Mouse (Mus musculus) heart, postnatal 0 days (tissue): ENCODE measurements around the gene Rbms1. TPM values are rescaled to one million over a fixed set of nuclear protein-coding genes. Genes with fewer than 3 reads are reported as not detected.

ENCODE experiments used
- ATAC-seq: fragments of 200-750 bp; cut with Nextera tagmentation; 2 replicates; pipeline ENCODE4 v1.8.0; 2017; ENCODE audit warnings: low read depth, moderate number of reproducible peaks, moderate library complexity; ENCODE audit not compliant: insufficient read depth
- DNase-seq: peaks from one replicate; pipeline ENCODE4 v3.0.0-alpha.2; 2016; ENCODE audit warnings: low spot score
- H3K27ac ChIP-seq: fragments of 300-500 bp; sonication (generic); 2 replicates; pipeline ENCODE4 v1.5.1; 2014; ENCODE audit warnings: low read depth, mild to moderate bottlenecking
- H3K27me3 ChIP-seq: fragments of 300-500 bp; sonication (generic); 2 replicates; pipeline ENCODE4 v1.6.1; 2014; ENCODE audit warnings: low read length, mixed read lengths; ENCODE audit not compliant: control insufficient read depth, insufficient read depth
- H3K36me3 ChIP-seq: fragments of 300-500 bp; sonication (generic); replicated peaks from 2 replicates; pipeline ENCODE4 v1.6.1; 2014; ENCODE audit warnings: low read length, mixed read lengths; ENCODE audit not compliant: control insufficient read depth, insufficient read depth
- H3K4me1 ChIP-seq: fragments of 300-500 bp; sonication (generic); 2 replicates; pipeline ENCODE4 v1.6.1; 2014; ENCODE audit warnings: antibody characterized with exemption; ENCODE audit not compliant: control insufficient read depth, insufficient read depth
- H3K4me2 ChIP-seq: fragments of 300-500 bp; sonication (generic); 2 replicates; pipeline ENCODE4 v1.6.1; 2014; ENCODE audit warnings: low read depth, mild to moderate bottlenecking, low read length, moderate library complexity
- H3K4me3 ChIP-seq: fragments of 300-500 bp; sonication (generic); 2 replicates; pipeline ENCODE4 v1.5.1; 2014; ENCODE audit warnings: low read depth, low read length
- H3K9ac ChIP-seq: fragments of 300-500 bp; sonication (generic); replicated peaks from 2 replicates; pipeline ENCODE4 v1.6.1; 2014; ENCODE audit warnings: low read depth, low read length, mixed read lengths
- H3K9me3 ChIP-seq: fragments of 300-500 bp; sonication (generic); replicated peaks from 2 replicates; pipeline ENCODE4 v1.6.1; 2016; ENCODE audit warnings: low read length; ENCODE audit not compliant: control insufficient read depth
- CTCF ChIP-seq: IDR thresholded peaks from 2 replicates; pipeline ENCODE4 v1.5.1; 2016; ENCODE audit warnings: antibody characterized with exemption, control low read depth, low read depth
- EP300 ChIP-seq: IDR thresholded peaks from 2 replicates; pipeline ENCODE4 v1.6.1; 2016; ENCODE audit warnings: antibody characterized with exemption, low read depth
- WGBS: fragments of 180-500 bp; shearing (Covaris S2); extraction: QIAGEN DNeasy Blood & Tissue Kit; methylation state at CpG from one replicate; pipeline ENCODE4 v1.1.7; 2014; 5-methylcytosine and 5-hydroxymethylcytosine counted together
- polyA plus RNA-seq: library from polyadenylated mRNA; unstranded; fragments of >200 nt; fragmentation: Nextera tagmentation; extraction: Ambion mirVana; gene quantifications from 2 replicates; pipeline ENCODE4 v1.2.1, GENCODE M21; 2015
- total RNA-seq: library from RNA; depleted of rRNA; stranded (reverse); fragments of >200 nt; gene quantifications from 2 replicates; pipeline ENCODE4 v1.2.3, GENCODE M21; 2014; ENCODE audit warnings: low replicate concordance

Gene Rbms1
- total and polyA plus RNA-seq, 2 experiments from 2014 or later, result 52.8 to 56.2 TPM

DNA sequence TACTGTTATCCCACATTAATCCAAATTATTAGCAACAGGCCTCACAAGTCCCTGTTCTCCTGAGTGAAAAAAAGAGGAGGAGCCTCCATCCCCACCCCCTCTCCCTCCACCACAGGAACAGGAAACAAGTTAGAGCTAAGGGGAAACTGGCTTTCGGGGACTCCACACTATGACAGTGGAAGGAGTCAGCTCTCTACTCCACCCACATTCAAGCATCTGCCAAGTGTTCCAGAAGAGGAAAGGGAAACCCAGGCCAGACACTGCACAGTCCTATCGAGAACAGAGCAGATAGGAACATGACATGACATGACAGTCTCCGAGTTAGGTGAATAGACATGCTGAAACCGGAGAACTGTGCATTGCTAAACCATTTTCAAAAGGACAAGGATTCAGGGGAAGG lies 108.0 kb downstream of the Rbms1 start:
- 1% methylated on average over 4 of the region's 4 CpGs for WGBS
- Histone ChIP-seq H3K9ac (no peak overlapping the region), H3K9me3 (peaks cover 5% of the 10 kb centered on the region; the same call in 1 of the 2 replicates), H3K27me3 (no peaks in the 10 kb centered on the region), H3K27ac (peak overlapping the region; percentile 58), H3K4me2 (peak overlapping the region; percentile 40), H3K36me3 (peaks cover 19% of the 10 kb centered on the region), H3K4me3 (no peak overlapping the region), H3K4me1 (peaks cover 20% of the 10 kb centered on the region)
- TF ChIP-seq CTCF (no peak), EP300 (no peak)
- ATAC-seq (peak; percentile 94), DNase-seq (peak; percentile 86)

- 71% methylated on average over 3 of the region's 3 CpGs for WGBS
- peaks cover 29% of the 10 kb centered on the region for H3K4me1 ChIP-seq
- ATAC-seq (no peak), DNase-seq (no peak)
- no peak overlapping the region for H3K4me2 ChIP-seq
- no peaks in the 10 kb centered on the region for H3K36me3 ChIP-seq
- TF ChIP-seq EP300 (no peak), CTCF (no peak)
- H3K27ac ChIP-seq, result no peak overlapping the region
- H3K9me3 ChIP-seq, result no peaks in the 10 kb centered on the region
- H3K4me3 ChIP-seq, result no peak overlapping the region
- no peak overlapping the region for H3K9ac ChIP-seq
- H3K27me3 ChIP-seq, result no peaks in the 10 kb centered on the region
These were observed 111.1 kb downstream of the Rbms1 start for GRCm38 (mm10) chr2:60851898-60852297.

- 80% methylated on average over 14 of the region's 14 CpGs for WGBS
- ATAC-seq, result no peak
- Histone ChIP-seq H3K4me3 (no peak overlapping the region), H3K4me1 (peaks cover 29% of the 10 kb centered on the region), H3K36me3 (no peaks in the 10 kb centered on the region), H3K27me3 (no peaks in the 10 kb centered on the region), H3K27ac (no peak overlapping the region), H3K9ac (no peak overlapping the region), H3K9me3 (no peaks in the 10 kb centered on the region), H3K4me2 (no peak overlapping the region)
- no peak for DNase-seq
- TF ChIP-seq CTCF, result no peak
- no peak for TF ChIP-seq EP300
These were observed 111.8 kb downstream of the Rbms1 start for GRCm38 (mm10) chr2:60851057-60851718.

DNA sequence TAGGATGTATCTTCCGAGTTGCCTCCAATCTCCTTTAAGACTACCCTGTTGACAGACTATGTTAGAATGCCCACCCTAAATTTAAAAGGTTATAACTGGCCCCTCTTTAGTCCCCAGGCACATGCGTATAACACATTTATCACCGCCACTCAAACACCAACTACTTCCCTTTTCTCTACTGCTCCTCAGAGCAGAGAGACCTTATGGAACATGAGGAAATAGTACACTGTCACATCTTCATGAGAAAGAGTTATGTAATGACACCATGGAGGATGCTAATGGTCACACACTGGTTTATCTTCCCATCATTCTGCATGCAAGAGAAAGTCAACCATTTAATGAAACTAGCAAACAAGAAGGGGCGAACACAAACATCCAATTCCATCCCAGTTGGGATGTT lies 114.5 kb downstream of the Rbms1 start:
- 91% methylated on average over 4 of the region's 4 CpGs for WGBS

GRCm38 (mm10) chr2:60847984-60848383 lies 115.0 kb downstream of the Rbms1 start:
- TF ChIP-seq CTCF (no peak), EP300 (no peak)
- 67% methylated on average over 3 of the region's 3 CpGs for WGBS
- Histone ChIP-seq H3K4me2 (no peak overlapping the region), H3K4me1 (peaks cover 29% of the 10 kb centered on the region), H3K4me3 (no peak overlapping the region), H3K36me3 (no peaks in the 10 kb centered on the region), H3K27ac (no peak overlapping the region), H3K9me3 (no peaks in the 10 kb centered on the region), H3K9ac (no peak overlapping the region), H3K27me3 (no peaks in the 10 kb centered on the region)
- DNase-seq (no peak), ATAC-seq (no peak)

More for the DNA sequence above, 114.5 kb downstream of the Rbms1 start:
- TF ChIP-seq EP300 (no peak), CTCF (no peak)
- H3K27me3 ChIP-seq, result no peaks in the 10 kb centered on the region
- DNase-seq (no peak), ATAC-seq (no peak)
- no peaks in the 10 kb centered on the region for H3K36me3 ChIP-seq
- H3K4me3 ChIP-seq, result no peak overlapping the region
- H3K4me2 ChIP-seq, result no peak overlapping the region
- H3K9ac ChIP-seq, result no peak overlapping the region
- H3K27ac ChIP-seq, result no peak overlapping the region
- H3K9me3 ChIP-seq, result no peaks in the 10 kb centered on the region
- peaks cover 24% of the 10 kb centered on the region for H3K4me1 ChIP-seq

- H3K9ac ChIP-seq, result no peak overlapping the region
- no peaks in the 10 kb centered on the region for H3K9me3 ChIP-seq
- 21% methylated on average over 5 of the region's 5 CpGs for WGBS
- H3K4me2 ChIP-seq, result no peak overlapping the region
- peaks cover 8% of the 10 kb centered on the region for H3K36me3 ChIP-seq
- ATAC-seq (peak; percentile 20; the same call in 1 of the 2 replicates), DNase-seq (no peak)
- H3K27me3 ChIP-seq, result no peaks in the 10 kb centered on the region
- H3K27ac ChIP-seq, result no peak overlapping the region
- peaks cover 30% of the 10 kb centered on the region for H3K4me1 ChIP-seq
- TF ChIP-seq EP300, result no peak
- TF ChIP-seq CTCF, result no peak
- no peak overlapping the region for H3K4me3 ChIP-seq
These were observed 117.6 kb downstream of the Rbms1 start for GRCm38 (mm10) chr2:60845316-60845894.
